Mouse (Mus musculus): ENCODE measurements around the gene Lrmda.

DNA sequence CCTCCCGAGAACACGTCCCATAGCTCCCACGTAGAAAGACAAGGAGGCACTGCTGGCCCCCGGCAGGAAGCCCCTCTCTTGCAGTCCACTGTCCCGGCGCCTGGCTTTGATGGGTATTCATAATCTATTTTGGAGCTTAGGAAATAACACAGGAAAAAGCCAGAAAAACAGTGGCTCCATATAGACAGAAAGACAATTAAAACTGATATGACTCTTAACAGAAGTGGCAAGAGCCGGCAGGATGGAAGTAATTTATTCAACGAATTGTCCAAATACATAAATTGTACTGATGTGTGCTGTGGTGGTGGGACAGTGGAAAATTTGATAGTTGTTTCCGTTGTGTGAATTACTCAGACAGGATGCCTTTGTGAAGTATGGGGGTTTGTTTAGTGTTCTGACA lies 250.3 kb downstream of the Lrmda start:
- TF ChIP-seq POLR2A (IDR thresholded peaks at IDR 0.05; ENCODE audit: borderline replicate concordance, low read depth, low read length) (no peak), CTCF (IDR thresholded peaks at IDR 0.05; ENCODE audit: low read depth, low read length) (no peak)
